In the genomic region with DNA sequence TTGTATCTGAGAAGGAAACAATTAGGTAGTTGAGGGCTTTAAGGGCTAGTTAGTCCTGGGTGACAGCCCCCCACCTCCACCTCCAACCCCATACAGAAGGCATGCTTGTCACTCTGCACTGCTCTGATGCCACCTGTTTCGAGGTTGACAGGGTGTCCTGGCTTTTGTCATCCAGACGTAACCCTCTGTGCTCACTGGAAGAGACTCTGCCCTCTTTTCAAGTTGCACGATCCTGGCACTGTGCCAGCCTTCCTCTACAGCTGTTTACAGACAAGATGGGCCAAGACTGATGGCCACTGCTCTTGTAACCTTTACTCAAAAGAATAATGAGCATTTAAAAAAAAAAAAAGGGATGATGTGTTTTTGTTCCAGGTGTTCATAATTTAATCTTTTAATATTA, we compare ENCODE assay signal across 12 mouse cellular contexts. TPM values are rescaled to one million over a fixed set of nuclear protein-coding genes. Genes with fewer than 3 reads are reported as not detected.
DNase-seq lines count a peak whose midpoint lies in the region; ATAC-seq and TF ChIP-seq lines count a peak whose summit lies in the region.
"Had no signal": no experiment of that assay in that cellular context is flagged by ENCODE, and none has a peak within 500 bp of the region (broad histone marks: within the 10 kb centered on the region; RNA-seq: fewer than 3 reads in every experiment).

No protein-coding gene starts in this region.

- no peak overlapping the region for H3K4me3 ChIP-seq in liver, adult 2 months (ENCODE audit: insufficient read depth, low read depth, low read length)
- no peak overlapping the region for H3K4me3 ChIP-seq in liver, embryonic 11.5 days (ENCODE audit: low read depth, low read length)
- no peak overlapping the region for H3K4me3 ChIP-seq in stomach, postnatal 0 days (ENCODE audit: low read depth, low read length)
- H3K4me3 ChIP-seq: embryonic facial prominence, embryonic 12.5 days; hindbrain, embryonic 12.5 days had no signal

- 8% methylated on average over 3 of the region's 3 CpGs for WGBS in liver, adult 2 months
- WGBS in liver, embryonic 11.5 days: 67% methylated on average over 3 of the region's 3 CpGs
- 10% methylated on average over 3 of the region's 3 CpGs for WGBS in stomach, postnatal 0 days

- H3K9ac ChIP-seq in liver, adult 2 months (ENCODE audit: low read depth, low read length): no peak overlapping the region
- H3K9ac ChIP-seq in liver, embryonic 11.5 days (ENCODE audit: low read depth, low read length): no peak overlapping the region
- H3K9ac ChIP-seq in stomach, postnatal 0 days (ENCODE audit: low read length): no peak overlapping the region
- H3K9ac ChIP-seq: embryonic facial prominence, embryonic 12.5 days; hindbrain, embryonic 12.5 days had no signal

- no peak for TF ChIP-seq POLR2A in liver, adult 2 months (IDR thresholded peaks at IDR 0.05; ENCODE audit: extremely low read depth, insufficient read depth, low read length)

- no peaks in the 10 kb centered on the region for H3K27me3 ChIP-seq in liver, adult 2 months (ENCODE audit: control insufficient read depth, insufficient read depth, low read length)
- peaks cover 18% of the 10 kb centered on the region for H3K27me3 ChIP-seq in liver, embryonic 11.5 days (replicated peaks; ENCODE audit: control insufficient read depth, insufficient read depth, low read length)
- H3K27me3 ChIP-seq in stomach, postnatal 0 days (ENCODE audit: control insufficient read depth, insufficient read depth, low read length): no peaks in the 10 kb centered on the region

- peak; percentile 52 to 54 for DNase-seq in cerebellum, postnatal 10 days
- DNase-seq in cerebellum, adult 11 months: no peak
- DNase-seq in liver, adult 2 months (ENCODE audit: extremely low read depth, low read depth, low spot score): peak; percentile 94
- DNase-seq in liver, embryonic 11.5 days (ENCODE audit: low spot score): no peak
- DNase-seq in heart, postnatal 36 days: peak; percentile 23 to 45
- peak; percentile 51 for DNase-seq in stomach, postnatal 0 days (ENCODE audit: low spot score)
- DNase-seq in left cerebral cortex, adult 18-20 months (ENCODE audit: low spot score in 2 of 2): no peak
- no peak for DNase-seq in cerebellum, adult 9-10 months

- 0 out of 2 replicates have a peak, but pooled peaks cover 3% of the 10 kb centered on the region for H3K79me2 ChIP-seq in liver, adult 2 months (ENCODE audit: control insufficient read depth, insufficient read depth, low read length)

- ATAC-seq in liver, embryonic 11.5 days (replicated peaks; ENCODE audit: low FRiP score): no peak
- no peak for ATAC-seq in stomach, postnatal 0 days (ENCODE audit: low FRiP score, low TSS enrichment)
- ATAC-seq: activated CD4-positive, CD25-positive, alpha-beta regulatory T cell, adult 4 months had no signal

- H3K27ac ChIP-seq in liver, adult 2 months (replicated peaks; ENCODE audit: insufficient read depth, low read depth, low read length): no peak overlapping the region
- no peak overlapping the region for H3K27ac ChIP-seq in liver, embryonic 11.5 days (ENCODE audit: low read depth, low read length)
- H3K27ac ChIP-seq in stomach, postnatal 0 days (replicated peaks): no peak overlapping the region
- H3K27ac ChIP-seq: embryonic facial prominence, embryonic 12.5 days; hindbrain, embryonic 12.5 days had no signal

- H3K36me3 ChIP-seq in liver, adult 2 months (ENCODE audit: control insufficient read depth, insufficient read depth, low read length): peaks cover 23% of the 10 kb centered on the region
- H3K36me3 ChIP-seq in liver, embryonic 11.5 days (ENCODE audit: control insufficient read depth, insufficient read depth, low read length): peaks cover 29% of the 10 kb centered on the region
- H3K36me3 ChIP-seq in stomach, postnatal 0 days (ENCODE audit: control insufficient read depth, insufficient read depth, low read length): peaks cover 8% of the 10 kb centered on the region; the same call in 1 of the 2 replicates

- TF ChIP-seq EP300 in stomach, postnatal 0 days (optimal IDR thresholded peaks at IDR 0.05): no peak

- TF ChIP-seq CTCF in liver, adult 2 months (IDR thresholded peaks at IDR 0.05; ENCODE audit: low read depth, low read length): no peak
- no peak for TF ChIP-seq CTCF in stomach, postnatal 0 days (IDR thresholded peaks at IDR 0.05; ENCODE audit: low read depth)

- peaks cover 1% of the 10 kb centered on the region; the same call in 1 of the 2 replicates for H3K4me1 ChIP-seq in liver, adult 2 months (ENCODE audit: control insufficient read depth, insufficient read depth, low read length)
- 0 out of 2 replicates have a peak, but pooled peaks cover 8% of the 10 kb centered on the region for H3K4me1 ChIP-seq in liver, embryonic 11.5 days (replicated peaks; ENCODE audit: control insufficient read depth, insufficient read depth, low read length)
- no peaks in the 10 kb centered on the region for H3K4me1 ChIP-seq in stomach, postnatal 0 days (replicated peaks; ENCODE audit: control insufficient read depth, insufficient read depth)

- intact Hi-C loops in heart, postnatal 36 days (cut with DNase I): no loop called here

- H3K9me3 ChIP-seq in liver, embryonic 11.5 days (ENCODE audit: control insufficient read depth, low read length): no peaks in the 10 kb centered on the region
- no peaks in the 10 kb centered on the region for H3K9me3 ChIP-seq in stomach, postnatal 0 days (ENCODE audit: control insufficient read depth, low read length)
- H3K9me3 ChIP-seq: embryonic facial prominence, embryonic 12.5 days; hindbrain, embryonic 12.5 days had no signal

- no peak overlapping the region for H3K4me2 ChIP-seq in liver, embryonic 11.5 days
- no peak overlapping the region for H3K4me2 ChIP-seq in stomach, postnatal 0 days (replicated peaks; ENCODE audit: low read depth)
- H3K4me2 ChIP-seq: embryonic facial prominence, embryonic 12.5 days; hindbrain, embryonic 12.5 days had no signal

RNA-seq across cellular contexts. Expression of gene Aifm3, which starts 2.9 kb away (rescaled TPM):
- total RNA-seq in liver, adult 2 months (2014; rRNA removed): 1.4 and 3.7 TPM in 2 replicates
- 3.5 and 3.7 TPM in 2 replicates for polyA plus RNA-seq in liver, adult 2 months (2012; rRNA removed)
- polyA plus RNA-seq in liver, embryonic 11.5 days (2014; fragmentation: Nextera tagmentation; extraction: Ambion mirVana): 0.84 and 1.1 TPM in 2 replicates
- under 1 TPM in 1 of 2 experiments, not detected in 1; 0.11 TPM for total RNA-seq in heart, postnatal 36 days (2021)
- polyA plus RNA-seq in stomach, postnatal 0 days (2015; fragmentation: Nextera tagmentation; extraction: Ambion mirVana): 0.51 and 0.61 TPM in 2 replicates
- total RNA-seq in left cerebral cortex, adult 18-20 months (2021): 100 to 1,000 TPM; 129 to 153 TPM
- total RNA-seq: neutrophil, adult 5-6 weeks had no signal
- polyA plus RNA-seq: activated CD4-positive, CD25-positive, alpha-beta regulatory T cell, adult 4 months had no signal

RNA-seq across cellular contexts. Expression of gene Lztr1, which starts 22.0 kb away (rescaled TPM):
- total RNA-seq in liver, adult 2 months (2014; rRNA removed): 39.0 and 53.0 TPM in 2 replicates
- 83.5 and 96.7 TPM in 2 replicates for polyA plus RNA-seq in liver, adult 2 months (2012; rRNA removed)
- polyA plus RNA-seq in liver, embryonic 11.5 days (2014; fragmentation: Nextera tagmentation; extraction: Ambion mirVana): 50.2 and 54.8 TPM in 2 replicates
- total RNA-seq in heart, postnatal 36 days (2021): 10 to 100 TPM; 35.4 to 38.3 TPM
- polyA plus RNA-seq in stomach, postnatal 0 days (2015; fragmentation: Nextera tagmentation; extraction: Ambion mirVana): 27.3 and 34.4 TPM in 2 replicates
- total RNA-seq in left cerebral cortex, adult 18-20 months (2021): 100 to 1,000 TPM; 161 to 171 TPM

RNA-seq across cellular contexts. Expression of gene Crkl, which starts 34.7 kb away (rescaled TPM):
- 9.6 and 15.2 TPM in 2 replicates for total RNA-seq in liver, adult 2 months (2014; rRNA removed)
- 28.0 and 28.8 TPM in 2 replicates for polyA plus RNA-seq in liver, adult 2 months (2012; rRNA removed)
- 45.6 and 46.2 TPM in 2 replicates for polyA plus RNA-seq in liver, embryonic 11.5 days (2014; fragmentation: Nextera tagmentation; extraction: Ambion mirVana)
- total RNA-seq in heart, postnatal 36 days (2021): 10 to 100 TPM; 23.4 to 27.4 TPM
- polyA plus RNA-seq in stomach, postnatal 0 days (2015; fragmentation: Nextera tagmentation; extraction: Ambion mirVana): 29.1 and 30.0 TPM in 2 replicates
- total RNA-seq in left cerebral cortex, adult 18-20 months (2021): 10 to 100 TPM; 37.0 to 39.8 TPM

RNA-seq across cellular contexts. Expression of gene Thap7, which starts 44.4 kb away (rescaled TPM):
- 15.1 and 18.8 TPM in 2 replicates for total RNA-seq in liver, adult 2 months (2014; rRNA removed)
- 47.9 and 49.2 TPM in 2 replicates for polyA plus RNA-seq in liver, adult 2 months (2012; rRNA removed)
- 45.1 and 46.5 TPM in 2 replicates for polyA plus RNA-seq in liver, embryonic 11.5 days (2014; fragmentation: Nextera tagmentation; extraction: Ambion mirVana)
- 10 to 100 TPM; 14.7 to 14.8 TPM for total RNA-seq in heart, postnatal 36 days (2021)
- 41.0 and 42.4 TPM in 2 replicates for polyA plus RNA-seq in stomach, postnatal 0 days (2015; fragmentation: Nextera tagmentation; extraction: Ambion mirVana)
- 10 to 100 TPM; 40.0 to 45.4 TPM for total RNA-seq in left cerebral cortex, adult 18-20 months (2021)

Comparison
In these comparisons a context has a peak if more than half of its experiments do, and no peak if none do; other contexts are left out.
1. DNase-seq: peak in cerebellum, postnatal 10 days (2 of 2), liver, adult 2 months (single experiment), heart, postnatal 36 days (2 of 2) and stomach, postnatal 0 days (single experiment); none in cerebellum, adult 11 months (single experiment), liver, embryonic 11.5 days (single experiment), left cerebral cortex, adult 18-20 months (0 of 2) and cerebellum, adult 9-10 months (single experiment).
2. RNA of gene Aifm3, which starts 2.9 kb away (total RNA-seq): 129 to 153 TPM in left cerebral cortex, adult 18-20 months; 1.4 to 3.7 TPM in liver, adult 2 months and 0.11 TPM in heart, postnatal 36 days; every median in the first group is over 10 times any median in the second.